Mouse (Mus musculus) brain, embryonic 18.5 days (tissue): ENCODE data around the gene Apln.

Experiments used
- DNase-seq: peaks from one replicate; pipeline ENCODE4 v3.0.0-alpha.2; 2012; ENCODE audit warnings: low read depth, low spot score

Gene Apln

DNA sequence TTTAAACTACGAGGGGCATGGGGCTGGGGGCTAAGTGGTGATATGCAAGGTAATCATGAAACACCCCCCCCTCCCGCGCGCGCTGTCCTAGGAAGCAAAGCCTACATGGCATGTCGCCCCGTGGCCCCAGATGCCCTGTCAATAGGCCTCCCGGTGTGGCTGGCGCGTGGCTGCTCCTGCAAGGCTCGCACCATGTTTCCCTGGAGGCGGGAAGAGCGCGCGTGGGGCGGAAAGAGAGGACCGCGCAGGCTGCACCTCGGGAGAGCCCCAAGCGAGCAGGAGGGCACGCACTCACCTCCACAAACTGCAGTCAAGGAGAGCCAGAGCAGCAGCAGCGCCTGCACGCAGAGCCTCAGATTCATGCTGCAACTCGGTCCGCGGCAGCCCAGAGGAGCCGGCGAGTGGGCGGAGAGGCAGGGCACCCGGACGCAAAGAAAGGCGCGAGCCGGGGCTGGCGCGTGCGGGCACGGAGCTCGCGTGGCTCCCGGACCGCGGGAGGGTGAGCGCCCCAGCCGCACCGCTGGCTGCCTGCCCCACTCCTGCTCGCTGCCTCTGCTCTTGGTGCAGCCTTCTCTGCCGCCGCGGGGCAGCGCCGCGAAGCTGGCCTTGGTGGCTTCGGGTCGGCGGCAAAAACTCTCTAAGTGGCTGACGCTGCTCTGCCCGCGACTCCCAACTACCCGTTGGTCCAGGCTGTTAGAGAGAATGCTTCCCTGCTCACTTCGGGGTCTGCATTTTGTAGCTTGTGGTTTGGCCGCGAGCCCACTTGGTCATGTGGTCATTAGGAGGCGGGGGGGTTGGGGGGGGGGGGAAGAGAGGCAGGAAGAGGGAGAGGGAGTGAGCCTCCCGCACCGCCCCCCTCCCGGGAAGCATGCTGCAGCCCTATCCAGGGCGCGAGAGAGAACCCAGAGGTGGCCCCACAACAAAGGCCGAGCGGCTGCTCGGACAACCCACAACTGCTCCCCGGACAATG is at the start of gene Apln:
Gene Apln, minus strand, starts transcription at position 710 of the 970 bp plus-strand sequence.
- DNase-seq: no peak

DNA sequence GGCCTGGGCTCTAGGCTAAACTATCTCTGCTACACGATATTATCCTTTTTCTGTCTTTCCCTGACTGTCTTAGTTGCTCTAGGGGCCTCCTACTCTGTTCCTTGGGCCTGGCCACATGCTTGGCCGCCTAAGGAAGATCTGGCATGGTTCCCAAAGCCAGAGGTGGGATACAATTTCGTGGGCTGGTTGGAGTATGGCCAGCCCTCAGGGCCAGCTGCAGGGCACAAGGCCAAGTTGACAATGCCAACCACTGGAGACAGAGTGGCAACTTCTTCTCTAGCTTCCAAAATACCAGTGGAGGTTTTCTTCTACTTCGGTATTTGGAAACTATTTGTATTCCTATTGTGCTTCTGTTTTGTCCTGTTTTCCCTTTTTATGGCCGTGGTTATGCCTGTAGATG is 47.7 kb upstream of the Apln start:
- no peak for DNase-seq

GRCm38 (mm10) chrX:48076806-48077425 is 42.3 kb upstream of the Apln start:
- DNase-seq: no peak

DNA sequence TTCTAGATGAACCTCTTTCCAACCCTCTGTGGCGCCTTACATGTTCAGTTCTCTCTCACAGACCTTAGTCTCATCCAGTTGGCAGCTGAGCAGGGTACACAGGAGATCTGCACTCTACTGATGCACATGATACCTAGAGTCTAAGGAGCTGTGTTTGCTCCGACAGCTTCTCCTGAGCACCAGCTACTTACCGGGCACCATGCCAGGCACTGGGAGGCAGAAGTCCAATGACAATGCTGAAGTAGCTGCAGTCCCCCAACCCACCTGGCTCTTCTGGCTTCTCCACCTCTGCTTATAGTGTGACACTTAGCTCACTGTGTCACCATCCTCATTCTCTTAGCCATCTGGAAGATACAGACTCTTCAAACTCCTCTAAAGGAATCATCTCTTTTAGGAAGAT is 40.0 kb upstream of the Apln start:
- DNase-seq: no peak

GRCm38 (mm10) chrX:48072401-48072800 is 37.7 kb upstream of the Apln start:
- no peak for DNase-seq

DNA sequence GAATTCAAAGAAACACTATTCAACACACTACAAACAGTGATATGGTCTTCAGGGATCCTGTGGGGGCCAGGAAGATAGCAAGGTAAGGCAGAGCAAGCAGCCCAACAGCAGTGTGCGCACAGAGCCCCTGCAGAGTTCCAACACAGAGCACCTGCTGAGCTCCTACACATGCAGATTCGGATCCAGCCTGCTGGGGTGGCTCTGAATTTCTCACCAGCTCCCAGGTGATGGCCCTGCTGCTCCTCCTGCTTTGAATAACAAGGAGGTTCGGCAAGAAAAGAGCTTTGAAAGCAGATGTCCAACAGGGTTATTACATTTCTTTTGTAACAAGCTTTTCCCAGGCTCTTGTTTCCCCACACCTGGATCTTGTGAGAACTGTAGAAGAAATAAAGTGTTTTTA is 37.3 kb upstream of the Apln start:
- DNase-seq: no peak

DNA sequence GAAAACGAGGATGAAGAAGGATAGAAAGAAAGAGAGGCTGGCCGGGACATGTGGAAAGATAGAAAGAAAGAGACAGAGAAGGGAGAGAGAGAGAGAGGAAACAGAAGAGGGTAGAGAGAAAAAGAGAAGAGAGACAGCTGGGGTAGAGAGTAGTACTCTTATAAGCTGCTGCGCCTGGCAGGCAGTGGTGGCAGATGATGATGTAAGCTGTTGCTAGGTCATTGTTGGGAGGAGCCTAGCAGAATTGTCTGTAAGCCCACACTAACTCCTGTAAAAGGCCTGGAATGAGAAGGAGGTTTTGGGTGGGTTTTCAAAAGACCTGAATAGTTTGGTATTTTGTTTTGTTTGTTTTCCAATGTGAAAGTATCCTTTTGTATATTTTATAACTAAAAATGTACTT is 32.2 kb upstream of the Apln start:
- no peak for DNase-seq

DNA sequence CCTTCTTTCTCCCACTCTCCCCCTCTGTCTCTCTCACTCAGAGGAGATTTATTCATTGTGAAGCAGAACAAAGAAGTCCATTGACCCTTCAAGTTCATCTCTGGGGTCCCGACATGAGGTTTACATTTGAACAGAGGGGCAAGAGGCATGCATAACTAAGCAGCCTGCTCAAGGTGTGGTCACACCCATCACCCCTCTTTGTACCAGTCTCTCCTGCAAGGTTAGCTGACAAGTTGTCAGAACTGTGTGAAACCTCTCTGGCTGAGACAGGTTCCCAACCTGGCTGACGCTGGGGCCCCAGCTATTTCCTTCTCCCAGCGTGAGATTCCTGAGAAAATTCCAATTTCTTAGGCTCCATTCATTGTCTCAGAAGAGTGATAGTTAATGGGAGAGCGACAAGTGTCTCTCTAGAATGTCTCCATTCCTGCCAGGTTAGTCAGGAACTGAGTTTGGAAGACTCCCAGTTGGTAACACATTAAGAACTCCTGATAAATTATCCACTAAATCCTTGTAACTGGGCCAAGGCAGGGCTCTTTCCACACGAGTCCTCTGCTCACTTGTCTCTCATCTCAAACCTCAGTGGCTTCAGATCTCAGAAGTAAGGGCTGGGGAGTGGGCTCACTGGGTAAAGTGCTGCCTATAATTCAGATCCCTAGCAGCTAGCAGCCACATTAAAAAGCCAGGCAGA is 29.7 kb upstream of the Apln start:
- no peak for DNase-seq

DNA sequence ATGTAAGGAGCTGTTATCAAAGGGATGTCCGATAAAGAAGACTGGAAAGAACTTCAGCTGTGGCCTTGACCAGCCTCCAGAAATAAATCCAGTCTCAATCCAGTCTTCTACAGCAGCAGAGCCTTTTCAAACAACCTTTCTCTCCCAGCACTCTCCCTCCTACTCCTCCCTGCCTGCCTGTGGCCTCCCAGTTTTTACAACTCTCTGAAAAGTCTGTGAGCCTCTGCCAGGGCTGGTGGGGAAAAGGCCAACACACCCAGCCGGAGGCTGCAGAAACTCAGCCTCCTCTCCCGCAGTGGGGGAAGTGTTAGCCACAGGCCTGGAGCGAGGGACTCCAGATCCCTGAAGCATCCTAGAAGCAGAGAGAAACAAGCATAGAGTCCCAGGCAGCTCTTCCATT is 27.8 kb upstream of the Apln start:
- no peak for DNase-seq

DNA sequence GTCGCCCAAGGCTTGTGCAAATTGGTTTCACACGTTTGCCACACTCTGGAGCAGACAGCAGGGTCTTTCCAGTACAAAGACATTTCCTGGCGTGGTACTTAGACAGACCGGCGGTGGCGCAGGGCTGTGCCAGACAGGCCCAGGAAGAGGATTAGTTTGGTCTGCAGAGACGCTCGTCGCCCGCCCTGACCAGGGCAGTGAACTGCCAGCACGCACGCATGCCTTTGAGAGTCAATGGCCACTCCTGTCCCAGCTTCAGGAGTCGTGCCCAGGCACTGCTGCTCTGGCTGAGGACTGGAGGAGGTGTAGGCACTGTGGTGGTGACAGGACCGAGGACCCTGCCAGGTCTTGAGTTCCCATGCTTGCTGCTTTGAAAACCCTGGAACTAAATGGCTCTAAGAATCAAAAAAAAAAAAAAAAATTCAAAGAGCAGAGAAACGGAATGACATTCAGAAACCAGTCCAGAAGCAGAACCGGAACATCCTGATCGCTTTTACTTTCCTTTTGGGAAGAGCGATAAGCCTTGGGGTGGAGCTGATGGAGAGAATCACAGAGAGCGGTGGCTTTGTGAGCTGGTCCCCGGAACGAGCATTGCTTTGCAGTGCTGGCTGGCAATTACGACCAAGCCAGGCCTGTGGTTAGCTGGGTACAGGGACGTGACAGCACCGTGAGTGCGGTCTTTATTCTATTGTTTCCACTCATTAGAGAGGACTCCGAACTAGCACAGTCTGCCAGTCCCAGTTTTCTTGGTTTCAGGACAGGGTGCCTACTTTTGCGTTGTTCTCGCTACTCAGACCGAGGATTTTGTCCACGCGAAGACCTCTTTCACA is 19.7 kb upstream of the Apln start:
- no peak for DNase-seq

GRCm38 (mm10) chrX:48053743-48054142 is 19.1 kb upstream of the Apln start:
- no peak for DNase-seq

DNA sequence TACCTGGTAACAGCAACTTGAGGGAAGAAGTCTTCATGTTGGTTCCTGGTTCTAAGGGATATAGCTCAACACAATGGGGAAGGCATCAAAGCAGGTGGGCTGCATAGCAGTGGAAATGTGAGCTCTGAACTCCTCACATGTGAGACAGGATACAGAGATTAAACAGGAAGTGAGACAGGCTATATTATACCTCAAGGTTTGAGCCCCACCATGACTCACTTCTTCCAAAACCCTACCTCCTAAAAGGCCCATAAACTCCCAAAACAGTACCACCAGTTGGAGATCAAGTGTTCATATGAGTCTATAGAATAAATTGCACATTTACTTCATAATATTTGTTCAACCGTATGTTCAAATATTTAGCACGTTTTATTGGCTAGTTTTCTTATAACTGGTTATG is 11.7 kb upstream of the Apln start:
- DNase-seq: no peak

- DNase-seq: no peak
Observed at GRCm38 (mm10) chrX:48044261-48044660, 9.6 kb upstream of the Apln start.

- no peak for DNase-seq
Observed at GRCm38 (mm10) chrX:48042748-48043147, 8.1 kb upstream of the Apln start.

DNA sequence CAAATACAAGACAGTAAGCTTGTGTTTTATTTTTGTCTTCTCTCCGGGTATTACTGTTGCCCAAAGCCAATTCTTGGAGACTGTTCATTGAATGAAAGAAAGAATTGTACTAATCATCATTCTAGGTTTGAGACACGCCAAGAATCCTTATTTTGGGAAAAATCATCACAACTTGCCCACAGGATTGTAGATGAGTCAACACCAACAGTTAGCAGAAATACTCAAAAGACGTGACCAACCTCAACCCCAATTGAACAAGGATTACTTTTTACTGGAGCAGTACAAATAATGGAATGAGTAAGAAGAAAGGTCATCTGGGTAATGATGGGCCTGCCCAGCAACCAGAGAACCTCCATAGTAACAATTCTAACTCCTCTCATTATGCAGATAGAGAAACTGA is 5.7 kb upstream of the Apln start:
- DNase-seq: no peak

DNA sequence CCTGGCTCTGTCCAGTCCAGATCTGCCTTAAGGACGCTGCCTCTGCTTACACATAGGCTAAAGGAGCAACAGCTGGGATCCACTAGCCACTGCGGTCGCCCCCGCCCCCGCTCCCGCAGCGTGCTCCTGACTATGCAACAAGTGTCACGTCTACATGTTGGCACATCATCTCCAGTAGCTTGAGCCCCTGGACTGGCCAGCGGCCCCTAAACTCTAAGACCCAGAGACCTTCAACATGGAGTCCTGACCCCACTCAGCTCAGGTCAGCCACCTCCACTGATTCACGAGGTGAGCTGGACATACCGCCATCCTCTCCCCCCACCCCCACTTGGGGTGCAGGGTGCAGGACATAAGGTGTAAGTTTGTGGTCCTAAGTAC is 898 bp downstream of the Apln start:
- DNase-seq: no peak

DNA sequence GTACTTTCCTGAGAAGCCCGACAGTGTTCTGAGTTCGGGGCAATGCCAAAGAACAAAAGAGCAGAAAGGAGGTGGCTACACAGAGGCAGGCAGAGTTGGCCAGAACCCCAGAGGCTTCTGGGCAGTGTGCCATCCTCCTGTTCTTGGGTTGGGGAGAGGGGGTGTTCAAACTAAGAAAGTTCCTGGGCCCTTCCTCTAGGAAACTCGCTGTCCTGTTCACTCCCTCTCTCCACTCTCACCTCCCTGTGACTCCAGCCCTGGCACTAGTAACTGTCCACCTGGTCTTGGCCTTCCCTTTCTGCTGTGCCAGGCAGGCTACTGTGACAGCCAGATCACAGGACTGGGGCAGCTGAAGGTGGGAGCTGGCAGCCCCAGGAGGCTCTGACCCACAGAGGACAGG is 1.6 kb downstream of the Apln start:
- no peak for DNase-seq

DNA sequence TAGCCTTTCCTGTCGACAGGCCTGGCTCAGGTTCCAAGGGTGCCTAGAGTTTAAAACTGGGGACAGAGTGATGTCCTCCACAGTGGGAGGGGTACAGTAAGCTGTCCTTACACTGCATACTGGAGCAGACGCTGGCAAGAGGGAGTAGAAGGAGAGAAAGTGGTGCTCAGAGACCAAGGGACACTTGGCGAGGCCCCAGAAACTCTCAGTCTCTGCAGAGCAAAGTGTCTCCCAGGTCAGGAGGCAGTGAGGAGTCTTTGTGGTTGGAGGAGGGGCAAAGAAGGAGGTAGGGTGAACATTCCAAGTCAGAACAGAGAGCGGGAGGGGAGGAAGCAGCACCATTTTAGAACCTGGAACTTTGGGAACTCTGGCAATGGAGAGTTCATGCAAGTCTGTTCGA is 2.8 kb downstream of the Apln start:
- DNase-seq: no peak

DNA sequence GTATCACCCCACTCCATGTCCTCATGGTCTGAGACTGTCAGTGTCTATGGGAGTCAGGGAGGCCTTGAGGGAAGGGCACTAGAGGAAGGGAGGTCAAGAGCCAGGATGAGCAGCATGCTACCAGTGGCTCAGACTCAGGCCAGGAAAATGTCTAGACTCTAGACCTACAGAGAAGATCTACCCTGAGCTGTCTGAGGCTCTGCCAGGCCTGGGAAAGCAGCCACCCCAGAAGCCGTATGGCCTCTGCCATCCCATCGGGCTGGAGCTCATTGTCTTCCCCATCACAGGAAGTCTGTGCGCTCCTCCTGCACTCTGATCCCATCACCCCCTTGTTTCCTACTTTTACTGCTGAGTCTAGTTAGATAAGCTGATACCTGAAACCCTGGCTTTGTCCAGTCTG is 4.1 kb downstream of the Apln start:
- DNase-seq: no peak

DNA sequence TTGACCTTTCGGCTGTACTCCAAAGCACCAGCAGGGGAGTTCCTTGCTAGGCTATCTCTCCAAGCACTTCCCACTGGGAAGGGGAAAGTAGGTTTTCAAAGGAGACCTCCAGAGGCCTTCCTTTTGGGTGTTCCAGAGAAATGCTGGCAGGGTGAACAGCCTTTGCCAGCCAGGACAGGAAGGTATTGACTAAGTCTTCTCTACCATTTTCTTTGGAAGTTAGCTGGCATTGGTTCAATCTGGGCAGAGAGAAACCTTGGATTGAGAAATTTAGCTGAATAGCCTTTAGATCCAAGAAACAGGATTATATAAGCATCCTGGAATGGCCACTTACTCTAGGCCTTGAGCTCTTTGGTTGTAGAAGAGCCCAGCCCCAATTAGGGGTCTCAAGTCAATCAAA is 11.8 kb downstream of the Apln start:
- no peak for DNase-seq

DNA sequence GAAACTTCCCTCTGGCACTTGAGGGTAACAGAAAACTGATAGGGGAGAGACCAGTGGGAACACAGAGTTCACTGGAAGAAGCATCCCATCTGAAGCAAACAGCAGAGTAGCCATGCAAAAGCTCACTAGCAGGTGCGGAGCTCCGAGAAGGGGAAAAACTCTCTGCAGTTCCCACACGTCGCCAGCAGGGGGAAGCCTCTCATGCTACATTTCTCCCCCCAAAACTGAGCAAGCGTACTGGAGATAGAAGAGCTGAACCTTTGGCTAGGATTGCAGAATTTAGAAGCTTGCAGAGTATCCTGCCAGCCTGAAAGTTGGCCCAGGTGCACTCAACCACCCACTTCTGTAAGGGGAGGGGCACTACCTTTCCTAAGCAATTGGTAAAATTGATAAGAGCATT is 14.7 kb downstream of the Apln start:
- DNase-seq: no peak

DNA sequence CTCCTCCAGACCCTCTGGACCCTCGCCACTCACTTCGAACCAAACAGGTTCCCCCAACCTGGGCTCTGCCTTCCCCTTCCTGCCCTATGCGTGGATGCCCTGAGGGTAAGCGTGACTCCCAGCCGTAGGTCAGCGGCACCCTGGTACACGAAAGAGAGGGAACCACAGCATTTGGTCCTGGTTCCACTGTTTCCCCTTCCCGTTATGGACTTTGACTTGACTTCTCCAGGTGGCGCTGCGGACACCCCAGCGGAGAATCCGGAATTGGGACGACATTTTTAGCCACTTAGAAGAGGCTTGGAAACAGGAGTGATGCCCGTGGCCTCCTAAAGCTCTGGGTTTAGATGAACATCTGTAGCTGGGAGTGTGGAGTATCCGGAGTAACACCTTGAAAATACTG is 15.3 kb downstream of the Apln start:
- DNase-seq: no peak
